Mouse (Mus musculus) G1E (cell line): ENCODE measurements around the gene Psat1. TPM values are rescaled to one million over a fixed set of nuclear protein-coding genes. Genes with fewer than 3 reads are reported as not detected.

Experiments
- ATAC-seq: 2 replicates; pipeline ENCODE4 v1.8.0; 2016; ENCODE audit warnings: mild to moderate bottlenecking; ENCODE audit not compliant: insufficient number of reproducible peaks, poor library complexity, low FRiP score, severe bottlenecking; ENCODE audit errors: extremely low read depth
- DNase-seq: peaks from one replicate; pipeline ENCODE4 v3.0.0; 2012; ENCODE audit warnings: low spot score
- H3K27me3 ChIP-seq: 2 replicates; pipeline ENCODE4 v1.6.1; 2012; ENCODE audit warnings: mild to moderate bottlenecking, low read length, inconsistent platforms; ENCODE audit not compliant: insufficient read depth
- H3K36me3 ChIP-seq: replicated peaks from 2 replicates; pipeline ENCODE3; 2012; ENCODE audit warnings: mild to moderate bottlenecking, inconsistent platforms
- H3K4me1 ChIP-seq: 2 replicates; pipeline ENCODE4 v1.6.1; 2012; ENCODE audit warnings: low read depth, low read length, inconsistent platforms, mixed read lengths; ENCODE audit not compliant: insufficient read depth
- H3K4me3 ChIP-seq: 2 replicates; pipeline ENCODE4 v1.5.1; 2012; ENCODE audit warnings: low read depth, mild to moderate bottlenecking, inconsistent platforms, low read length, moderate library complexity, mixed read lengths
- H3K9me3 ChIP-seq: replicated peaks from 2 replicates; pipeline ENCODE4 v1.6.1; 2012; ENCODE audit warnings: inconsistent platforms
- CTCF ChIP-seq: IDR thresholded peaks from 2 replicates; pipeline ENCODE4 v1.5.1; 2012; ENCODE audit warnings: low read depth, low read length, inconsistent platforms, mixed read lengths
- GATA1 ChIP-seq: IDR thresholded peaks from 2 replicates; pipeline ENCODE4 v1.6.1; 2012; ENCODE audit warnings: borderline replicate concordance, low read length, inconsistent platforms, mixed read lengths
- GATA2 ChIP-seq: IDR thresholded peaks from 2 replicates; pipeline ENCODE4 v1.6.1; 2012; ENCODE audit warnings: low read depth, low read length, inconsistent platforms, borderline replicate concordance
- POLR2AphosphoS5 ChIP-seq: IDR thresholded peaks from 2 replicates; pipeline ENCODE4 v1.6.1; 2012; ENCODE audit warnings: low read depth, low read length, inconsistent platforms; ENCODE audit not compliant: insufficient replicate concordance
- TAL1 ChIP-seq: conservative IDR thresholded peaks from 2 replicates; pipeline ENCODE4 v1.6.1; 2012; ENCODE audit warnings: low read depth, low read length, inconsistent platforms, mixed read lengths
- polyA plus RNA-seq: library from polyadenylated mRNA; stranded (reverse); fragments of >175 nt; gene quantifications from 2 replicates; pipeline ENCODE4 v1.2.3, GENCODE M21; 2012
- total RNA-seq, 2 experiments: library from RNA; stranded (forward) in 1 of 2; stranded (reverse) in 1 of 2; fragments of 200-1000 nt in 1 of 2; fragments of >200 nt in 1 of 2; fragmentation: Nextera tagmentation in 1 of 2; gene quantifications; 2 replicates each; pipeline ENCODE4 v1.2.3; 2014 to 2017

The Psat1 gene
- total and polyA plus RNA-seq, 3 experiments = 24.0 to 146 (median 142) TPM

DNA sequence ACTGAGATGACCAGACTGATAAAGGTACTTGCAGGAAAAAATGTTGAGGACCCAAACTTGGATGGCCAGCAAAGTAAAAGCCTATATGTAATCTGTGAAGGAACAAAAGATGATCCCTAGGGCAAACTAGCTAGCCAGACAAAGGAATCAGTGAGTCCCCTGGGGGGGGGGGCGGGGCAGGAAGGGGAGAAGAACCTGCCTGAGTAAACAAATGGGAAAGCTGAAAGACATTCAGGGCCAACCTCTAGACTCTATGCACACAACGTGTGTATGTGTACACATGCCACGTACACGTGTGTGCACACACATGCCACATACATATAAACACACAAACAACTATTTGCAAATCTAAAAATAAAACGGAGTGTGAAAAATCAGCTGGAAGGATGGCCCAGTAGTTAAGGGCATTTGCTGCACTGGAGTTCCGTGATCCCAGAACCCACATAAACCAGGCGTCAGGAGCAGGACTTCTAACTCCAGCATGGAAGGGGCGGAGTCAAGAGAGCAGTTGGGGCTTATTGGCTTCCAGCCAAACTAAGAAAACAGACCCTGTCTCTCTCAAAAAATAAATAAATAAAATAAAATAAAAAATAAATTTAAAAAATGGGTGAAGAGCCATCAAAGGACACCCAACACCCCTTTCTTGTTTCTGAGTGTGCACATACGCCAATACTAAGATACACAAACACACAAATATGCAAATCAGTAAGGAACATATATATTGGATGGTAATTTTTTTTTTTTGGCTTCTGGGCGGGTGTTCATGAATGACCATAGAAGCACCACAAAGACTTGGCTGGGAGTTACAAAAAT is 36.0 kb upstream of the Psat1 start:
- Histone ChIP-seq H3K9me3 (no peaks in the 10 kb centered on the region), H3K36me3 (peaks cover 45% of the 10 kb centered on the region), H3K4me3 (no peak overlapping the region; the same call in 1 of the 2 replicates), H3K4me1 (peaks cover 40% of the 10 kb centered on the region), H3K27me3 (no peaks in the 10 kb centered on the region)
- ATAC-seq (no peak), DNase-seq (no peak)
- no peak for TF ChIP-seq TAL1
- no peak for TF ChIP-seq POLR2AphosphoS5
- no peak for TF ChIP-seq CTCF
- no peak for TF ChIP-seq GATA1
- TF ChIP-seq GATA2 = no peak

DNA sequence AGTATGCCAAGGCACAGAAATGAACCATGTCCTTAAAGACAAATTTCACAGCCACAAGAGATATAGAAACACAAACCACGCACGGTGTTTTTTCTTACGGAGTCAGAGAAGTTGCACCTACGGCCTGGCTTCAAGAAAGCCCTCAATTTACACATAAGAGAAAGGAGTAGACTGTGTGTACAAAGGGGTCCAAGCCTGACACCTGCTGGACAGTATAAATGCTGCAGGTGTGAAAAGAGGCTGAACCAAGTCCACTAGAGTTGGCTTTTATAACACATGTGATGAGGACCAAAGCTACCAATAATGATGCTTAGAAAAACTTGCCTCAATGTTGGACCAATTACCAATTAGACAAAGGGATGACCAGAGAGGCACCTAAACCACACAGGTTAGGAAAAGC is 34.7 kb upstream of the Psat1 start:
- ATAC-seq = peak; percentile 58
- DNase-seq = peak; percentile 6
- H3K36me3 ChIP-seq = peaks cover 51% of the 10 kb centered on the region
- no peak overlapping the region for H3K4me3 ChIP-seq
- H3K9me3 ChIP-seq = no peaks in the 10 kb centered on the region
- no peaks in the 10 kb centered on the region for H3K27me3 ChIP-seq
- peaks cover 40% of the 10 kb centered on the region for H3K4me1 ChIP-seq
- no peak for TF ChIP-seq GATA1
- TF ChIP-seq CTCF = peak; percentile 39; the same call in 1 of the 2 replicates

DNA sequence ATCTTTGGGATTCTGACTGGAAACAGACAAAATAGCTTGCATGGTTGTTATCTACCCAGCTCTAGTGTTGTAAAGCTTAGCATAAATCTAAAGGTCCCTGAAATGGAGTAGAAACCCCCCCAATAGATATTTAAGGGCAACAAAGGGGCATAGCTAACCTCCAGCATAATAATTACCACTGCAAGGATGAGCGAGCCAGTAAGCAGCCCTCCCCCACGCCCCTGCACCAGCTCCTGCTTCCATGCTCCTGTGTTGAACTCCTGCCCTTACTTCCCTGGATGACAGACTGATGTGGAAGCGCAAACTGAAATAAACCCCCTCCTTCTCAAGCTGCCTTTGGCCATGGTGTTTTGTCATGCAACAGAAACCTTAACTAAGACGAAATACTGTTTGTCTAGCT is 26.2 kb upstream of the Psat1 start:
- TF ChIP-seq TAL1 (no peak), GATA2 (no peak)
- no peak for DNase-seq
- ATAC-seq = no peak
- no peak overlapping the region for H3K4me3 ChIP-seq
- H3K27me3 ChIP-seq = no peaks in the 10 kb centered on the region
- no peaks in the 10 kb centered on the region; the same call in 1 of the 2 replicates for H3K4me1 ChIP-seq
- peaks cover 95% of the 10 kb centered on the region for H3K36me3 ChIP-seq
- H3K9me3 ChIP-seq = no peaks in the 10 kb centered on the region

DNA sequence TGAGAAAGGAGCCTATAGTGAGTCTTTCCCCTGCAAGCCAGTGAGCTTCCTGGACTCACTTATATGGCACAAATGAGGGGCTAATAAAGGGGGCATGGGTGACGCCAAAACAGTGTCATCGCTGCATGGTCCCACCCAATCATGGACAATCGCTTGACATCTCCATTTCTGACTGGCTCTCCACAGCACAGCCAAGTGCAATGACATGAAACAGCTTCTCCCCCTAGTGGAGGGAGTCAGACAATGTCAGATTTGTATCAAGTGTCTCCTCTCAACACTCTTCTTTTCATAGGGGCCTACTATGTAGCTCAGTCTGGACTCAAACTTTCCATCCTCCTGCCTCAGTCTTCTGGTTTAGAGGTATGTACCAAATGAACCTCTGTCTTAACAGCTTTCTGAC is 17.9 kb upstream of the Psat1 start:
- ATAC-seq = peak; percentile 63; the same call in 1 of the 2 replicates
- Histone ChIP-seq H3K36me3 (peaks cover 87% of the 10 kb centered on the region), H3K9me3 (no peaks in the 10 kb centered on the region), H3K27me3 (no peaks in the 10 kb centered on the region), H3K4me1 (peaks cover 7% of the 10 kb centered on the region), H3K4me3 (no peak overlapping the region)
- TF ChIP-seq CTCF (peak; percentile 52; the same call in 1 of the 2 replicates), GATA2 (no peak)
- DNase-seq = peak; percentile 20

DNA sequence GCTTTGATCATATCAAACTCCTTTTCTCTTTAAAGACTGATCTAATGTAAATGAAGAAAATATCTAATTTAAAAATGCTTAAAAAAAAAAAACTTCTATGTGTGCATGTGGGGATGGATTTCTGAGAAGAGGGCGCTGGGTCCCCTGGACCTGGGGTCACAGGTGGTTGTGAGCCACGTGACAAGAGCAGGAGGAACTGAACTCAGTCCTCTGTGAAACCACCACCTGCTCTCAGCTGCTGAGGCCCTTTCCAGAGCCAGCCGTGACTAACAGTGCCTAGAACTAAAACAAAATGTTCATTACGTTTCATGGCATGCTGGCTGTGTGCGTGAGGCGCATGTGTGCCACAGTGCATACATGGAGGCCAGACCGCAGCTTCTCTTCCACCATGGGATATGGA is 17.4 kb upstream of the Psat1 start:
- Histone ChIP-seq H3K9me3 (no peaks in the 10 kb centered on the region), H3K36me3 (peaks cover 87% of the 10 kb centered on the region), H3K4me1 (peaks cover 7% of the 10 kb centered on the region), H3K4me3 (no peak overlapping the region), H3K27me3 (no peaks in the 10 kb centered on the region)
- DNase-seq (no peak), ATAC-seq (no peak)
- TF ChIP-seq POLR2AphosphoS5 (no peak), GATA1 (no peak), TAL1 (no peak), CTCF (no peak), GATA2 (no peak)

DNA sequence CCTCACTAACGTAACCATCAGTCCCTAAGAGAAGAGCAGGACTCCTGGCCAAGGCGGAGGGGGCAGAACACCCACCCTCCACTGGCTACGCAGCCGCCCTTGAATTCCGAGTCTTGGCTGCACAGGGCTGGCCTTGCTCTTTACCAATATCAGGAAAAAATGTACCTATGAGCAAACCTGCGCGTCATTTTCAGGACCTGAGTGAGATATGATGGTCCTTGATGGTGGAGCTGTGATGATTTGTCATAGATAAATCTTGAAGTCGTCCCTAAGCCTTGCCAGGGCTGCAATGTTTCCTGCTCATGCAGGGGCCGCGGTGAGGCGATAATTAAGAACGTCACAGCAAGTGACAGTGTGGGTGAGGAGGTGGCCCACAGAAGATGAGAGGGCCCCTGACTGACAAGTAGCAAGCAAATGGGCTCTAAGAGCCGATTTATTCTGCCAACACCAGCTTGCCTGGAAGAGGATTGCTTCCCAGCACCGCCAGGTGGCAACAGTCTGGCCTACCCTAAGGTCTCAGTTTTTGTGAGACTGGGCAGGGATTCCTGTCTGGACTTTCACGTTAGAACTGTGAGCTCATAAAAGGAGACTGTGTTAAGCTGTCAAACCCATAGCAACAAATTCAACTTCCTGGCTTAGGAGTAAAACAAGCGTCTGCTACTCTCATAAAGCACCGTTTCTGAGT is 16.0 kb upstream of the Psat1 start:
- Histone ChIP-seq H3K36me3 (peaks cover 86% of the 10 kb centered on the region), H3K27me3 (no peaks in the 10 kb centered on the region), H3K4me3 (no peak overlapping the region), H3K9me3 (no peaks in the 10 kb centered on the region), H3K4me1 (peaks cover 7% of the 10 kb centered on the region)
- TF ChIP-seq POLR2AphosphoS5 (no peak), TAL1 (no peak), CTCF (no peak), GATA1 (no peak), GATA2 (no peak)
- ATAC-seq = no peak
- DNase-seq = no peak

DNA sequence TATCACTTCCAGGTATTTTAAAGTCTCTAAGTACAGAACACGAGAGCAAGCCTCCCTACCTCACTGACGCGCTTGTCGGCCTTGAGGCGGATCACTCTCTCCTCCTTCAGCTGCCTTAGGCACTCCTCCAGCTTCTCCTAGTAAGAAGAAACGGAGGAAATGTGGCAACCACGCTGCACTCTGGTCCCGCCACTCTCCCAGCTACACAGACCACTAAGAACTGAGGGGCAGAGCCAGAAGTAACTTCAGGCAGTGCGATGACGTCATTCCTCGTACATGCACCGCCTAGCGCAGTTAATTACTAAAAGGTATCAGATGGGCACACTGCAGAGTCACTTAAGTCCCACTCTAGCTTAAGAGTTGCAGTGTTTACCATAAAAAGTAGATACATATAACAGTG is 15.2 kb upstream of the Psat1 start:
- TF ChIP-seq GATA1 (no peak), POLR2AphosphoS5 (no peak), GATA2 (no peak), CTCF (no peak), TAL1 (no peak)
- no peak overlapping the region for H3K4me3 ChIP-seq
- H3K36me3 ChIP-seq = peaks cover 79% of the 10 kb centered on the region
- no peaks in the 10 kb centered on the region for H3K9me3 ChIP-seq
- peaks cover 7% of the 10 kb centered on the region for H3K4me1 ChIP-seq
- H3K27me3 ChIP-seq = no peaks in the 10 kb centered on the region
- DNase-seq (no peak), ATAC-seq (no peak)
